Mouse (Mus musculus) neural tube, embryonic 10.5 days (tissue): Measurements from ENCODE around the gene Gpr142.

ENCODE experiments used
- DNase-seq: peaks from one replicate; pipeline ENCODE4 v3.0.0-alpha.2; 2017; ENCODE audit warnings: low spot score; ENCODE audit errors: extremely low spot score

Gpr142 gene

DNA sequence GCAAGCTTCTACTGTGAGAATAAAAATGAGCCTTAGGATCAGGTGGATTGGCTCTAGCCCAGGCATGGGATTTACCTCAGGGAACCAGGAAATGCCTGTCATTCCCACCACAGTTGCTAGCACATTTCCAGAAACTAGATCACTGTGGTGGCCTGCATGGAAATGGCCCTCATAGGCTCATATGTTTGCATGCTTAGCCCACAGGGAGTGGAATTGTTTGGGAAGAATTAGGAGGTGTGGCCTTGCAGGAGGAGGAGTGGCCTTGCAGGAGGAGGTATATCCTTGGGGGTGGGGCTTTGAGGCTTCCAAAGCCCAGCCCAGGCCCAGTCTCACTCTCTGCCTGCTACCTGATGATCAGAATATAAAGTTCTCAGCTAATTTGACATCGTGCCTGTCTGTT is 3.2 kb downstream of the Gpr142 start:
- no peak for DNase-seq

DNA sequence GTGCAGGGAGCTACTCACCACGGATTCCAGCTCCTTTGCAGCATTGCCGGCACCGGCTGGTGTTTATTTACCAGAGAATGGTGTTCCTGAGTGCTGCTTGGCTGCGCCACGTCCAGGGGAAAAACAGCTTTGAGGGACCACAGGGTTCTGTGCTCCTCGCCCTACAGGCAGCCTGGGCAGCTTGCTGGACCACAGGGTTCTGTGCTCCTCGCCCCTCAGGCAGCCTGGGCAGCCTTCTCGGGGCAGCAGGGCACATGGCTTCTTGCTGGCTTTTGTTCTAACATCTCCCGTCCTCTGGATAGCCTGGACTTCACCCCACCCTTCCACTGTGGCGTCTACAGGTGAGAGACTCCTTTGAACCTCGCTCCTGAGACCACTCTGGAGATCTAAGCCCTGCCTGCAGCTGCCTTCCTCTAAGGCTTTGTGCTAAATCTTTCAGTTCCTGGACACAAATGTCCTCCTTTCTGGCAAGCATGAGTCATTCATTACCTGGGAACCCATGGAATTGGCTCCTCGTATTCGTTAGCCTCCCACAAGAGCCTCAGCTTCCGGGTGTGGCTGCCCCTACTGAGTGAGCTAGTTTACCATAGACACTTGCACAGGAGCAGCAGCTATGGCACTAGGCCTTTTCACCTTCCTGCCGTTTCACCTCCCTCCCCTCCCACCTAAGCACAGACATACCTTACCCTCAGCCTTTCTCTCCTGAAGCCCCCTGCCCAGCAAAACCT is 4.0 kb downstream of the Gpr142 start:
- no peak for DNase-seq

DNA sequence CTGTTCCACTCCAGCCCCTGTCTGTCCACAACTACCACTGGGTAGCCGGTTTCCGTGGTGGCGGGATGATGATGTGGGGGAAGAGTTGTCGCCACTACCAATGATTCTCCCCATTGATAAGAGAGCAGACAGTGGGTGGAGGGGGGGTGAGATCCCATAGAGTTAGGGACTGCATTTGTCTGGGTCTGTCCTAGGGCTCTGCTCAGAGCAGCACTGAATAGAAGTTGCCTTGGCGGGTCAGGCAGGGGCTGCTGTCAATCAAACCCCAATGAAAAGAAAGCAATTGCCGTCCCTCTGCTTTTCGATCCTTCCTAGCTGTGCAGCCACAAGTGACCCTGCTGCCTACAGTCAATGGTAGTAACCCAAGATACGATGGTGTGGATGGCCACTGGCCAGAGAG is 5.3 kb downstream of the Gpr142 start:
- no peak for DNase-seq

DNA sequence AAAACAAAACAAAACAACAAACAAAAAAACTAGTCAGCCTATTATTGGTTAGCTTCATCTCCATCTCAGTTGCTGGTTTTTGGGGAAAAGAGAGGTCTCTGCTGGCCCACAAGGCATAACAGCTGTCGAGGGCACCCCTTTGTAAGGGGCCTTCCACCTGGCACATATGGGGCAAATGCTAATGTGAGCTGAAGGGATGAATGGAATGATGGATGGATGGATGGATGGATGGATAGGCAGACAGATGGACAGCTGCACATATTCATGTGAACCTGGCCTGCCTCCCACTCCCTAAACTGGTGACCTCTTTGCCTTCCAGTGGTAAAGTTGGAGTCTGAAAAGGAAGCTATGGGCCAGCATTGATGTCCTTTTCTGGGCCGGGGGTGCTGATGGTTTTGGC is 8.3 kb downstream of the Gpr142 start:
- no peak for DNase-seq

DNA sequence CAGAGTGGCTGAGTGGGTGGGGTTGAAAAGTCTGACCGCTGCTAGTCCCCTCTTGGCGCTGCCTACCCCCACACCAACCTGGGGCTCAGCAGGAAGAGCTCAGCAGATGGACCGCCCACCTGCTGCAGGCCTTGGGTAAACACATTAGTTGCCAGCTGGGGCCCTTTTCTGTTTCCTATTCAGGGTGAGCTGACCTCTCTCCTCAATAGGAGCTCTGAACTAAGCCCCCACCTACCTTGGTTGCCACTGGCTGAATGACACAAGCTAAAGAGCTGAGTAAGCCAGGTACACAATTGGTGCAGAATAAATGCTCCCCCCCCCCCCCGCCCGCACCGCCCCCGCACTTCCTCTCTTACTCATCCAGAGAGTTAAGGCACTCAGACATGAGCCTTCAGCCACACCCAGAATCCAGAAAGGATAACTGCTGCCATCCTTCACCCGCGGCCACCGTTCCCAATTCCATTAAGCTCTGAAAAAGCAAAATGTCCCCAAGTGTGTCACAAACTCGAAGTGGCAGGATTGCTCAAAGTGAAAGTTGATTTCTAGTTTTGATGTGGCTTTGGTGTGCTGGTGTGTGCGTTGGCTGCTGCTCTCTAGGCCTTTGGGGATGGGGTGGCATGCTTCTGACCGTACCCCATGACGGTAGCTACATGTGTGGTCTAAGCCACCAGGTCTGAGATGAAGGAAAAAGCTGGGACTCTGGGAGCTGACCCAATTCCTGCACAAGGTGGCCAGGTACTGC is 9.1 kb downstream of the Gpr142 start:
- DNase-seq: peak; percentile 33

DNA sequence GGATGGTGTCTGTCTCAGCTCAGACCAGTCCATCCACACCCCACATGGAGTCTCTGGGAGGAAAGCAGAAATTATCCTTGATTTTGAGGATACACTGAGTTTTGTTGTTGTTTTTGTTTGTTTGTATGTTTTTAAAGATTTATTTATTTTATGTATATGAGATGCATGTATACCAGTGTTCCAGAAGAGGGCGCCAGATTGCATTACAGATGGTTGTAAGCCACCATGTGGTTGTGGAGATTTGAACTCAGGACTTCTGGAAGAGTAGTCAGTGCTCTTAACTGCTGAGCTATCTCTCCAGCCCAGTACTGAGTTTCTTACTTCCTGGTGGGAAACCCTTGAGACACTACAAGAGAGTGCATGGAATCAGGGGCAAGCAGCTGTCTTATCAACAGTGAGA is 10.6 kb downstream of the Gpr142 start:
- DNase-seq: no peak

DNA sequence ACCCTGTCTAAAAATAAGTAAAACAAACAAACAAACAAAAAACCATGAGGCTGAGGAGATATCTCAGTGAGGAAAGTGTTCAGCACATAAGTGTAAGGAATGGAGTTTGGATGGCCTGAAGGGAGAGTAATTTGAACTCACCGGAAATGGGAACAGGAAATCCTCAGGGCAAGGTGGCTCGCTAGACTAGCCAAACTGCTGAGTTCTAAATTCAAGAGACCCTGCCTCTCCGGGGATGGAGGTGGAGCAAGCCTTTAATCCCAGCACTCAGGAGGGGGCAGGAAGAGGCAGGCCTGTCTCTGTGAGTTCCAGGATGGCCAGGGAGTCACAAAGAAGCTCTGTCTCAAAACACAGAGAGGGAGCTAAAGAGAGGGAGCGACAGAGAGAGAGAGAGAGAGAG is 11.6 kb downstream of the Gpr142 start:
- no peak for DNase-seq

DNA sequence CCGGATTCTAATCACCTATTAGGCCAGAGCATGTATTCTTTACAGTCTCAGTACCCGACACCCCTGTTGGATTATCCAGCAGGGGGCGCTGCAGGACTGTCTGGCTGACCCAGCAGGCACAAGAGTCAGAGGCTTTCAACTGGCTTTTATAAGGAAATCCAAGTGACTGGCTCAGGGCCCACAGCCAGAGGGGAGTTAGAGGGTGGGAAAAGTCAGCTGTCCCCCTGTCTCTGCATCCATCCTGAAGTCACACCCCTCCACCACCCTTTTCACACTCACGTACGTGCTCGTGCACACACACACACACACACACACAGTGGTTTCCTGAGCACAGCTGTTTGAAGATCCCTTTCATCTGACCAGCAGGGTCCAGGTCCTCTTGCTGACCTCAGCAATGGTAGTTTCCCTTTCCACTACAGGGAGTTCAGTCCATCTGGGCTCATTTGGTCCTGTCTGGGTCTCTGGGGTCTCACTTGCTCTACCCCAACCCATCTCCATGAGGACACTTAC is 14.1 kb downstream of the Gpr142 start:
- peak; percentile 97 for DNase-seq

DNA sequence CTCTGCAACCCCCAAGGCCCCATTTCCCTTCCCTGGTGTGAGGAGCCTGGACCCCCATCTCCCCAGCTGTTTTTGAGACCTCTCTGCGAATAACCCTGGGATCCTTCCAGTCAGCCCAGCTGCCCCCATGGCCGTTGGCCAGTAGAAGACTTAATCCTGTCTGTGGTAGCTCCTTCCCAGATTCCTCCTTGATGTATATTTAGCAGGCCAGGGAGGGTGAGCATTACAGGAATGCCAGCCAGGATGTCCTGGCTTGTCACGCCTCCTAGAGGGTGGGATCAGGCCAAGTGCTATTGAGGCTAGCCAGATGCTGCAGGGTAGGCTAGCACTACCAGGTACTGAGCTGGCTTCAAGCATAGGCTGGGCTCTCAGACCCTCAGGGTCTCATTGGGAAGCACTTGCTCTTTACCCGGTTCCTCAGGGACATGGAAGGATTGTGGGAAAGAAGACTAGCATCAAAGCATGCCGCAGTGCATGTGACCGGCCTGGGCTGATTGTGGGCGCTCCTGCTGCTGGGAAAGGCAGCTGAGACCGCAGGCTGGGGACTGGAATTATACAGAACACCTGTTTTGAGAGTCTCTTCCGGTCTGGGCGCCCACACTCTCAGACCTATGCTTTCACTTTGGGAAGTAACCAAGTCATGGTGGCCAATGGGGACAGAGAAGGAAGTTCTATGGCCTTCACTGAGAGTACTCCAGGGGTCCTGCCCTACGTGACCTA is 16.3 kb downstream of the Gpr142 start:
- DNase-seq: no peak

DNA sequence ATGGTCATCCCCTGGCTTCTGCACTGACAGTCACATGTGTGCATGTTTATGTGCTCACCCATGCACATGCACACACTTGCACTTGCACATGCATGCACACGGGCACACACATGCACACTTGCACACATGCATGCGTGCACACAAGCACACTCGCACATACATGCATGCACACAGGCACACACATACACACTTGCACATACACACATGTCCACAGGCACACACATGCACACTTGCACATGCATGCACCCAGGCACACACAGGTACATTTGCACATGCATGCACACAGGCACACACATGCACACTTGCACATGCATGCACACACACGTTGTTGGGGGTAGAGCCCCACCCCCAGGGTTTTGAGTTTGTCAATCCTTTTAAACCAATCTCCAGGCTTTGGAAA is 18.2 kb downstream of the Gpr142 start:
- no peak for DNase-seq

DNA sequence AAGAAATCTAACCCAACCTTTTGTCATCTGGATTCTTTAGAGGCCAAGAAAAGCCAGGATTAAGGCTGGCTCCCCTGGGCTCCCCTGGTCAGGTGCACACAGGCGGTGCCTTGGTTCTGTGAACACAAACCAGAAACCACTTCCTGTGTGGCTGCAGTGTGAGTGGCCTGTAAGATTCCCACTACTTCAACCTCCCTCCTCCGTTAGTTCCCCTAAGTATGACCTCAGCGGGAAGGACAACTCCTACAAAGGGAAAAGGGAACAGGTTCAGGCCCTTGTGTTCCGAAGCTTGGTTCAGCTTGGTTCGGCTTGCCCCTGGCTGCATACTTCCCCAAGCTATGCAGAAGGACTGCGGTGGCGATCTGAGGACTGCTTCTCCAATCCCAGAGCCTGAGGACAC is 19.5 kb downstream of the Gpr142 start:
- no peak for DNase-seq

DNA sequence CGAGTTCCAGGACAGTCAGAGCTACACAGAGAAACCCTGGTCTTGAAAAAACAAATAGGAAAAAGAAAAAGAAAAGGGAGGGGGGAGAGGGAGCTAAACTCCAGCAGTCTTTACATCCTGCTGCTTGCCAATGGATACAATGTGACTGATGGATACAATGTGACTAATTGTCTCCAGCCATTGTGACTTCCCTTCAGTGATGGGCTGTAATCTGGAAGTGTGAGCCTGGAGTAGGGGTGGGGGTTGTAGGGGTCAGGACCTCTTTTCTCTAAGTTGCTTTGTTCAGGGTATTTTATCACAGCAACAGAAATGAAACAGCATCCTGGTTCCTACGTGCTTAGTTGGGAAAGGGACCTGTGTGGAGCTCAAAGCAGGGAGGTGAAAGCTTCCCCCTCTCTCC is 20.4 kb downstream of the Gpr142 start:
- DNase-seq: no peak

DNA sequence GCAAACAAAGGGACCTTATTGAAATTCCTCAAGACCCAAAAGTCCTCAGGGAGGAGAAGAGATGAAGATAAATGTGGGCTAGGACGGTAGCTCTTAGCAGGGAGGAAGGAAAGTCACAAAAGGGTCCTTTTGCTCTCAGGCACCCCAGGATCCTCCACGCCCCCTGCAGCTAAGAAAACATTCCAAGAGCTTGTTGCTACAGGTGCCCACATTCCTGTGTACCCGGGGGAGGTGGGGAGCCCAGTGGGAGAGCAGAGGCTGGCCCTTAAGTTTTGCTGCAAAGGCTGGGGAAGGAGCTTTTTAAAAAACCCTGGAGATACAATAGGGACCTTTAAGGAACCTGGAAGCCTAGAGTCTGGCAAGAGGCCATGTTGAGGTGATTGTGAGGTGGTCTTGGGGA is 21.7 kb downstream of the Gpr142 start:
- DNase-seq: no peak

DNA sequence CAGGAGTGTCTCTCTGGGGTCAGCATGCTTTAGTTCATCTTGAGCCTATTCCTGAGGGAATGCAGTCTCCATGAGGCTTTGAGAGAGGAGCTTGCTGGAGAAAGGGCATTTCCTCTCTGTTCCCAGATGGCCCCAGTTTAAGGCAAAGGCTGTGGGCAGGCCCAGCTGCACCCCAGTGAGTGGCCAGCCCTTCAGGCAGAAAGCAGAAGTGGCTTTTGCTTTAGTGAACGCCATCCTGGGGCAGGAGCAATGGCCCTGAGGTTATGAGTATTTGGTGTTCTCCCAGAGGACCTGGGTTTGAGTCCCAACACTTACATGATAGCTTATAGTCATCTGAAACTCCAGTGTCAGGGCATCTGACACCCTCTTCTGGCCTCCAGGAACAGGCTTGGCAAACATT is 22.6 kb downstream of the Gpr142 start:
- no peak for DNase-seq

DNA sequence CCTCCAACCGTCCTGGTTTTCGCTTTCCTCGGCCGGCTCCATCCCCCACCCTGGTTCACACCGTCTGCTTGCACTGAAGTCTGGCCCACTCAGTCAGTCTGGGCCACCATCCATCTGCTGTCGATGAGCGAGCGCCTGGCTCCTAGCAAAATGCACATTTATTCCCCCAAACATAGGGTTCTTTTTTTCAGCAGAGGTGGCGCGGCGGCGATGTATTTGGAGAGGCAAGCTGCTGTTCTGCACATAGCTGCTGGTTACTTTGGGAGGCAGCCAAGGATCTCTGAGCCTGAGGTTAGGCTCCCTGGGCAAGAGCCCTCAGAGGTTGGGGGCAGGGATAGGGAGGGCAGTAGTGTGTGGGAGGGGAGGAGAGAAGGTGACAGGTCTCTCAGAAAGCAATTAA is 24.0 kb downstream of the Gpr142 start:
- no peak for DNase-seq

DNA sequence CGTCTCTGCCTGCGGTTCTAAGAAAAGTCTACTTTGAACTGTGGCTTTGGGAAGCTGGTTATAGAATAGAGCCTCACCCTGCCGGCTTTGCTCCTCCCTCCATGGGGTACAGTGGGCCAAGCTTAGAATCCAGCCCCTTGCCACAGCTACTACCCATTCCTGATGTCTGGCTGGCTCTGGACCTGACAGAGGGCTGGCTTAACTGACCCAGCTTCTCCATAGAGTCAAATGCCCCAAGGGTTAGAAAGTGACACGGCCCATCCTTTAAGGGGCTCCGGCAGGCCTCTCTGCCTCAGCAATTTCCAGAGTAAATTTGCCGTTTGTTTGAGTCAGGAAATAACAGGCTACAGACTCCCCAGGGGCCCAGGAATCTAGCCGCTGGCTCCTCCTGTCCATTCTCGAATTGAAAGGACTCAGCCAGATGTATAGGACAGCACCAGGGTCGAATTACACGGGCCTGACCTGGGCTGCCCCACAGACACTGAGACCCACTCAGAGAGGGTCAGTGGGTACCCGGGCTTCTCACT is 24.5 kb downstream of the Gpr142 start:
- DNase-seq: peak; percentile 53

DNA sequence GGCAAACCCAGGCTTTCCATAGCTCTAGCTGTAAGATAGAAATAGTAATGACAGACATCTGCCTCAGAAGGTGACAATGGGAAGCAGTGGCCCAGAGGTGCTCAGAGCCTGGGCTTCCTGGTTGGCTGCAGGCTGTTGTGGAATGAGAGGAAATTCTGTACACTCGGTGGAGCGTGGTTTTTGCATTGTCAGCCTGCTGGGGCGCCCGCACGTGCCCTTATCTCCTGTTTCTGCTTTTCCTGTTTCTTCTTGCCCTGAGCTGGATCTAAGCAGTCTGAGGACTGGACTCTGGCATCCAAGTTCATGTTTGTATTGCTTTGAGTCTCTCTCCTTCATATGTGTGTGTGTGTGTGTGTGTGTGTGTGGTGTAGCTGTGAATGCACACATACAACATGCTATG is 28.0 kb downstream of the Gpr142 start:
- no peak for DNase-seq

DNA sequence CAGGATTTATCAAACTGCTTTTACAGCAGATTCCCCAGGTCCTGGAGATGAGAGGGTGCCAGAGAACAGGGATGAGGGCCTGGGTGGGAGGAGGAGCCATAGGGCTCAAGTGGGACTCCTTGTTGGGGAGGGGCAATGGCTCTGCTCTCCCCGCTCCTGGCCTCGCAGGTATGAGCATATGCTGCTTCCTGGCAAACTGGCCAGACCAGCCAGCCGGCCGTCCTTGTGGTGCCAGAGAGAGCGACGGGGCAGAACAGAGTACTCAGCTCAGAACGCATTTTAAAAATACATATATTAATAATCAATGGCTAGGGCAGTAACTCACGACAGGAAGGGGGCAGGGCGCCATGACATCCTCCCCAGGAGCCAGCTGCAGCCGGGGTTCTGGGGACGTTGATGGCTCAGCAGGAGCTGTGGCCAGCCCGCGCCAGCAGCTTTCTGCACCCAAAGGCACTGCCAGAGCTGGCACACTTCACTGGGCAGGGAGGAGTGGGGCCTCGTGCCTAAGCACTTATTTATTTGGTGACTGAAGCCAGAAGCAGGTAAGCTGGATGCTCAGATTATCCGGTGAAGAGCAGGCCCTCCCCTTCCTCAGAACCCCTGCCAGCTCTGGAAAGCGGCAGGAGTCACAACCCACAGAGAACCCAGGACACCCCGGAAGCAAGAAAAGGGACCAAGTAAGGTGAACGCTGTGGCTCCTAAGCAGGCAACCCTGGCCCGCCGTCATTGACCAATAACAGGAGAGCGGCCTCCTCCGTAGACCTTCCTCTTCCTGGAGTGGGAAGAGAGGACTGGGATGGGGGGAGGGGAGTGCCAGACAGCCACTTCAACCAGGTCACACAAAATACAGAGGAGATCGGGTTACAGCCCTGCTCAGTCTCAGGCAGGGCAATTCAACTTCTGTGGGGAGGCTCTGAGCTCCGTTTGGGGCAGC is 31.0 kb downstream of the Gpr142 start:
- DNase-seq: peak; percentile 83

DNA sequence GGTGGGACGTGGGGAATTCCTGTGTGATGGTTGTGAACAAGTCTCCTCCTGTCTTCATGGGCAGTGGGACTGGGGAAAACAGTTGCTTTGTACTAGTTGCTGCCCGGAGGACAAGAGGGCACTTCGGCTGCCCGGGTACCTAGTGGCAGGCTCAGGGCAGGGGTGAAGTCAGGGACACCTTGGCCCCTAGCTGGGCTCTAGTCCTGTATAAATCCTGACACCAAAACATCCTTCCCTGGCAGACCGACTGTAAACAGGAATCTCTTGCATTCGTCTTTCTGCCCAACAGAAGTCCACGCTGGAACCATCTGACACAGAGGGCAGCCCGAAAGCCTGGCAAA is 31.7 kb downstream of the Gpr142 start:
- DNase-seq: no peak

DNA sequence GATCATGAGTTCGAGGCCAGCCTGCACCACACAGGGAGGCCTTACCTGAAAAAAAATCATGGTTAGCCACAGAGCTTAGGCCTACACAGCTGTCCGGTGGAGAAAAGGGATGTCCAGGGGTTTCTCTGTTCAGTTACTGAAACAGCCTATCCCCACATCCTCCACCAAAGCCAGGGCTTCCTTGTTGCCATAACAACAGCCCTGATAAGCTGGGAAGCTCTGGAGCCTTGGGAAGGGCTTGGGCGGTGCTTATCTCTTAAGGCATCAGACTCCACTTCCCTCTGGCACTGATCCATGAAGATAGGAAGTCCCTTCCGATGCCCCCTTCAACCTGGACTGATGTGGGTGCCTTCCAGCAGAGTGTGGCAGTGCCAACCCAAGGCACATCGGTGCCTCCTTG is 34.4 kb downstream of the Gpr142 start:
- DNase-seq: no peak

DNA sequence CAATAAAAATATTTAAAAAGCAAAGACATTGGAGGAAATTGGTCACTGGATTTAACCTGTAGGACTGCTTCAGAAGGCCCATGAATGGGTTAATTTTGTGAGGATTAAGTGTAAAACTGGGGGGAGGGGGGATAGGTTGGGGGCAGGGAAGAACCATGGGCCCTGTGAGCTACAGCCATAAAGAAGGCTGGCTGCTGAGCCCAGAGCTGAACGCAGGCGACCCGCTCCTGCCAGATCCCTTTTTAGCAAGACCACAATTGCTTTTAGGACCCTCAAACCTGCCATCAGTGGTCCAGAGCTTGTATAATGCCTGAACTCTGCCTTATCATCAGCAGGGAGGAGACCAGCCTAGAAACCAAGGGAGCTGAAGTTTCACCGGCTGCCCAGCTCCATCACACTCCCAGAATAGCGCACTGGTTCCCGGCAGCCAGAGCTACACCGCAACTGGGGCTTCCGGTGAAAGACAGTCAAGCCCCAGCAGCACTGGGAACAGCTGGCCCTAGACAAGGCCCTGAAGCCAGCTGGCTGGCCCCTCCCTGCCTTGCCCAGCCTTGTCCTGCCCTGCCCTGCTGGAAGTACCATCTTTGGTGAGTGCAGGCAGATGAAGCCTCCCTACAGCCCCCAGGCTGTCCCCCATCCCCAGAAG is 45.2 kb downstream of the Gpr142 start:
- DNase-seq: peak; percentile 59
